Mouse (Mus musculus) liver, embryonic 14.5 days (tissue): ENCODE data around the gene Dazap1.

Experiments used
- CTCF ChIP-seq: IDR thresholded peaks from 2 replicates; pipeline ENCODE4 v1.5.1; 2016; ENCODE audit warnings: antibody characterized with exemption, low read depth, control low read depth
- EP300 ChIP-seq: IDR thresholded peaks from 2 replicates; pipeline ENCODE4 v1.6.1; 2016; ENCODE audit warnings: antibody characterized with exemption, low read depth

- peak; percentile 30; the same call in 1 of the 2 replicates for TF ChIP-seq CTCF
- TF ChIP-seq EP300: no peak
These were observed 32.0 kb downstream of the Dazap1 start for GRCm38 (mm10) chr10:80293325-80293724.
